Mouse (Mus musculus) spleen, adult 18-20 months (tissue): Measurements from ENCODE around the gene Gm12166.
A peak's percentile ranks its signal among the peaks of the same experiment; 100 is the strongest.

ENCODE experiments used
- DNase-seq, 2 experiments: peaks; one replicate each; pipeline ENCODE4 v3.0.0; 2022; ENCODE audit warnings: mixed read lengths in 2 of 2

Gm12166 gene

DNA sequence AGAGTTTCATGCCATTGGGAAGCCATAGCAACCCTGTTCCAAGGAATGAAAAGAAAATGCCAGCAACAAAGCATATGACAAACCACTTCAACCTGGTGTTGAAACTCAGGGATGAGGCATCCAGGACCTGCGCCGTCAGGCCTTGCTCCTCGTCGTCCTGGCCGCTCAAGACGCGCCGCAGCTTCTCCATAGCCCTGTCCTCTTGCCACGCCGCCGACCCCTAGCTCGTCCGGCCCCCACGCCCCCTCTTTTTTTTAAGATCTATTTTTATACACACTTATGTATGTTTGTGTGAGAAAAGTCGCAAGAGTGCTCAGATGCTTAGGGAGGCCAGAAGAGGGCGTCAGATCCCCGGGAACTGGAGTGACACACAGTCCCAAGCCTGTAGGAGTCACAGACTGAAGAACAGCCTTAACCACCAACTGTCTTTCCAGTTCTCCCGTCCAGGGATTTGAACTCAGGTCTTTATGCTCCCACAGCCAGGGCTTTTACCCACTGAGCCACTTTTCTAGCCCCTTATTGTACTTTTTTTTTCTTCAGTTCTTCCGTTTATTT lies at the start of gene Gm12166:
Gene Gm12166 (minus strand): TSS at position 217 of the 555 bp plus-strand sequence.
- DNase-seq = peak; percentile 53 to 73

DNA sequence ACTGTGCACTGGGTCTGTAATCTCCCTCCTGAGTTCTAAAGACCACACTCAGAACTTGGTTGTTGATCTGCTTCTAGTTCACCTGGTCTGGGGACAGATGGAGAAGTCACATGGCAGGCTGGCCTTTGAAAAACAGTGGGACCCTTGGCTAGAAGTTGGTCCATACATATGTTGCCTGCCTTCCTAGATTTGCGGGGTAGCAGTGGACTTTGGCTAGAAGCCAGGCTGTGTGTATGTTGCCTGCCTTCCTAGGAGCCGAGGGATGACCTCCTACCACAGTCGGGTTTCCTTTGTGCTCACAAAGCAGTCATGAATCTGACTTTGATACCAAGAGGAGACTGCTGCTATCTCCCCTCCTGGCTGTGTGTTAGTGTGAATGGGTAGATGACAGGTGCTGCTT lies 44.9 kb upstream of the Gm12166 start:
- no peak for DNase-seq

DNA sequence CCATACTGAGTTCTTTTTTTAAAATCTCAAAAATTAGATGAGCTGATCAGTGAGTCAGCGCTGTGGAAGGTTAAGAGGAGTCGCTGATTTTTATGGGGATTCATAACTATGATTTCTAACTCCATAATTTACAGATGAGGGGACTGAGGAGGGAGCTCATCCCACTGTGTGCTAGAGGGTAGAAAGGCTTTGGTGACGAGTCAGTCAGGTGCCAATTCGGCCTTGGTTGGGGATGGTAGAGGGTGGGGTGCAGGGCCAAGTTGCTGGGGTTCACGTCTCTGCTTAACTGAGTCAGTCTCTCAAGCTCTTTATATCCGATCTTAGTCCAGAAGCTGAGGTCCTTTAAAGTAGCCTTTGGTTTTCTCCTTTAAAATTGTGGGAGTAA lies 44.1 kb upstream of the Gm12166 start:
- no peak for DNase-seq

DNA sequence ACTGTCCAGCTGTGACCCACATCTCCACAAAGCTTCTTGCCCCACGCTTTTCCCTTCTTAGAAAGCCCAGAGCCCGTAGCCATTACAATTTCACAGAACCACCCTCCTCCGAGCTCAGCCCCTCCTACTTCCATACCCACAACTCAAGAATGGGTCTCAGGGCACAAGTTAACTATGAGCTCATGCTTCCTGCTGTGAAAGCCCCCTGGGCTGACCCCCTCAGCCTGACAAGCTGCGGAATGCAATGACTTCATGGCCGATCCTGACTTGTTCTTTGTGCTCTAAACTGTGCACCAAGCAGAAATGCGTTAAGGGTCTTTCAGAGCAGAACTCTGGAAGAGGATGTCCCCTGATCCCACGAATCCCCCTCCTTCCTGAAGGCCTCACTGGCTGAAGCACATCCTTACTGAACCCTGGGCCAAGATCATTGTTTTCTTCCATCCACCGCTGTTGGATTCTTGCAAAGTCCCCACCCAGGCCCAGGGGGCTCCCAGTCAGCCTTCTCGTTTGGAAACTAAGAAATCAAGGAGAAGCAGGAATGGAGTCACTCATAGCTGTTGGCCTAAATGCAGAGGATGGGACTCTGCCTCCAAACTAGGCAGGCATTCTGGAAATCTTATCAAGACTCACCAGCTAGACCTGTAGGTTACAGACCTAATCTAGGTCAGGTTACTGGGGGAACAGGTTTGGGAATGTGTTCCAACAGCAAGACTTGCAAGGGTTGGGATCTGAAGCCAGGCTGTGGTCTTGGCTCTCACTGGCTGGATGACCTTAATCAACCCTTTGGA lies 43.5 kb upstream of the Gm12166 start:
- DNase-seq = no peak

DNA sequence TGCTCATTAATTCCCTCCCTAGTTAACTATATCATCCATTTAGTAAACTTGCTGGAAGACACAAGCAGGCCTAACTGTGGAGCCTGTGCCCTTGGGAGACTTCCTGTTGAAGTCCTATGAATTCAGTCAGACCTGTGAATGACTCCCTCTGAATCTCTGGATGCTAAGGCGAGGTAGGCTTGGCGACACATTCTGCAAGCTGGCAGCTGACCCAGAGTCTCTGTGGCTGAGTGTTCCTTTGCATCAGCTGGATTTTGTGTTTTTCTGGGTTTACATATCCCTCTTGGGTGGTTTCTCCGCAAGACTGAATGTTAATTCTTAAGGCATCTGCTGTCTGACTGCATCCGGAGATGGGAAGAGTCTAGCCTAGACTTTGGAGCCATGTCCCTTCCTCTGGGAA lies 40.0 kb upstream of the Gm12166 start:
- no peak for DNase-seq

DNA sequence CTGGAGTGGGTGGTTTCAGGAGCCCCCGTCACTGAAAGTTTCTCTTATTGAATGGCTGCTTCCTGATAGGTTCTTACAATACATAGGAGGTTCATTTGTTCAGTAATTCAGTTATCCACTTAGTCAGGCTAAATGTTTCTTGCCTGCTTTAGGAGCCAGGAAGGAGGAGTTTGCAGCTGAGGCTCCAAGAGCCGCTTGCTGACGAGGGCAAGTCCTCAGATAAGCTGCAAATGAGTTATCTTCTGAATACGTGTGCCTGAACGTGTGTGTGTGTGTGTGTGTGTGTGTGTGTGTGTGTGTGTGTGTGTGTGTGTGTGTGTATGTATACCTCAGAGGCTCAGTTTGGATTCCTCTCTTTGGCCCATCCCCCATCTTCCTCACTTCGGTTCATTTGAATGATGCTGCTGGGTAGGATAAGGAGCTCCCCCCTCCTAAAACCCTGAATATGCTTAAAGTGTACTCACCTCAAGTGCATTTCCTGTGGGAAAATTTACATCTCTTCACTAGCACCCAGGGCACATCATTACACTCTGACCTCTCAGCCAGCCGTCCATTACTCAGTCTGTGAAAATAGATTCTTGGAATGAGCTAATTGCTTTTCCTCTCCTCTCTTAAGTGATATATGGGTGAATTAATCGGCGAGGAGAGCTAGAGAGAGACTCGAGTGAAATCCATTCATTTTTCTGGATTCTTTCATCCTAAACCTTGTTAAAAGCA lies 39.0 kb upstream of the Gm12166 start:
- no peak for DNase-seq

DNA sequence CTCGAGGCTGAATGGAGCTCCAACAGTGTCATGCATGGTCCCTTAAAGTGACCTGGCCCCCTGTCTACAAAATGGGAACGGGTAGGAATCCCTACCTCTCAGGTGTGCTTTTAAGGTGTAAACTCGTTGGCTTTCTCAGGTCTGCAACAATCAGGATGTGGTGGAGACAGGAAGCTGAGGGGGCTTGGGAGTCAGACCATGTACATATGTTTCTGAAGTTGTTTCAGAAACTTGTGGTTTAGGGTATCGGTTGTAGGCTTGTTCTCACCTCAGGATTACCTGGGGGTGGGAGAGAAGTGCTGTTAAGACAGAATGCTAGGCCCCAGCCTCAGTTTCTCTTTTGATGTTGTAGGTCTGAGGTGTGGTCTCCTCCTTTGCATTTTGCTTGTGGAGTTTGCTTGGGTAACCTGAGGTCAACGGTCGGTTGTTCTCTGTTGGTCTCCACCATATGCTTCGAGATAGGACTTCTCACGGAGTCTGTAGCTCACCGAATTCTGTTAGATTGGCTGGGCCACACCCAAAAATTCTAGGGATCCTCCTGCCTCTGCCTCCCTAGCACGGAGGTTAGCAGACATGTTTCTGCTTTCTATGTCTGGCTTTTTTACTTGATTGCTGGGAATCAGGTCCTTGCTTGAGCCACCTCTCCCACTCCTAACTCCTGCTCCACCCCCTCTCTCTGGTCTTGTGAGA lies 38.1 kb upstream of the Gm12166 start:
- DNase-seq = no peak

DNA sequence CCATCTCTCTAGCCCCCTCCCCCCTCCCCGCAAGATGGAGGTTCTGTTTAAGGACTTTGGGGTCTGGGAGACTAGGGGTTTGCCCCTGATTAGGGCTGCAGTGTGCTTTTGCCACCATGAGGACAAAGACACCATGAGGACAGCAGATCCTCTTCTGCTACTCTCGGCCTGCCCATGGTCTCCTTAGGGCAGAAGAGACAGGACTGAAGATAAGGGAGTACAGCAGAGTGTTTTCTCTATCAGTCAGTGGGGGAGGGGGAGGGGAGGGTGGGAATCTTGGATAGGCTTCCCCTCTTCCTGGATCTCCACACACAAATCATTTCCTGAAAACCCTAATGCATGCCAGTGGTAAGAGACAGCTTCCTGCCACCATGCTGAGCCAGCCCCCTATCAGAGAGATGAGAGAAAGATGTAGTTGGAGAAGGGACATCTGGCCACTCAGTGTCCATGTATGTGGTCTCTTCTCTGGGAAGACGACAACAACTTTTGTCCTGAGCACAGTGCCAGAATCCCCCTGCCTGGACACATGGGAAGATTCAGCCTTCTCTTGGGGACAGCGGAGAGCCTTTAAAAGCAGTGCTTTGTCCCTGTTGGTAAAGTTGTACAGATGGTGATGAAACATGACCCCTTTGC lies 37.1 kb upstream of the Gm12166 start:
- DNase-seq = no peak

DNA sequence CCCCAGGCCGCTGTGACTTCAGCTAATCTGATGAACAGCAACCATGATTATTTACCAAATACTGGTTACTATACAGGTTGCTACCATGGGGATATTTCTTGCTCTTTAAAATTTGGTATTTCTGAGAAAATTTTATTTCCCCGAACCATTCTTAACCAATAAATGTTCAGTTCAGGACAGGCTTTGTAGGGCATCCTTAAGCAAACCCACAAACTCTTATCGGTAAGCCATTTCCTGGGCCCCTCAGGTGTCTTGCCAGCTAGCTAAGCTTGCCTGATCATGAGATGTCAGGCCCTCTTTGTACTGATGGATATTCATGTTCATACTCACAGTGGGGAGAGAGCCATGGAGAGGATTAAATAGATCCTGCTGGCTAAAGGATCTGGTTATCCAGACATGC lies 34.3 kb upstream of the Gm12166 start:
- DNase-seq = no peak

DNA sequence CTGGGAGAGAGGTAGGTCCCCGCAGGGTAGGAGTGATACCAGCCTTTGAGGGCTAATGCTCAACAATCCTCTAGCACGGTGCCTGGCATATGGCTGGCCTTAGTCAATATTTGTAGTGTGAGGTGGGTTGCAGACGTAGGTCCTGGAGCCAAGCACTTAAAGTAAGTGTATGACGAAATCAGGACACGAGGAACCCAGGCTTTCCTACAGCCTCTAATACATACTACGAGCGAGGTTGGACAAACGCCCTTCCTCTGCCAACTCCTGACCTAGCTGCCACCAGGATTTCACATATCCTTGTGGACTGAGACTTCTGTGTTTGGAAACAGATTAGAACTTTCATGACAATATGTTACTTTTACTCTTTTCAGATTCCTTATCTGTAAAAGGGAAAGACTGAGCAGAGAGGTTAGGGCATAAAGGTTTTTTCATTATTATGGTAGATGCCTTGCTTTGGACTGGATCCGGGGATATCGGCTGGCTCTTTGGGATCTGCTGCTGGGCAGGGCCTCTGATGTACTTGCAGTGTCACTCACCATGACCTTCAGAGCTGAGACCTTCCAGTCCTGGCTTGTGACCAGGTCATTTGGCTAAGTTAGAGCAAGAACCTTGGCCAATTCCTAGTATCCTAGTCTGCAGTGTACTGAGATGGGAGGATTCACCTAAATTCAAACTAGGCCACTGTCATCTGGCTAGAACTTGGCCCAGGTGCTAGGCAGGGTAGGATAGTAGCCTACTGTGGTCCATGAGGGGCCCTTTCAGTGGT lies 33.5 kb upstream of the Gm12166 start:
- DNase-seq = no peak

DNA sequence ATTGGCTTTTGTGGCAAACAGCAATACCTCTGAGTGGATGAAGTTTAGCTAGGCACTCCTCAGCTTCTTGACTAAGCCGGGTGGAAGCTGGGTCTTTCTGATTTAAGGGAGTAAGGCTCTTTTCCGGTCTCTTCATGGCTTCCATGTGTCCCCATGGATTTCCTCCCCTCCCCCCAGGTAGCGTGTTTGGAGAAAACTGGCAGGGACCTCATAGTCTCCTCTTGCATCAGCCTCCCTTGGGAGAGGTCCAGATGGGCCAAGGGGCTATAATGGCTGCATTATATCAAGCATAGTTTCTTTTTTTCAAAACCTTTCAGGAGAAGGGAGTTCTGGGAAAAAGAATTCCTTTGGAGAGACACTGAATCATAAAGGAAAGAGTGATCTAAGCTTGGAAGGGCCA lies 32.4 kb upstream of the Gm12166 start:
- no peak for DNase-seq

DNA sequence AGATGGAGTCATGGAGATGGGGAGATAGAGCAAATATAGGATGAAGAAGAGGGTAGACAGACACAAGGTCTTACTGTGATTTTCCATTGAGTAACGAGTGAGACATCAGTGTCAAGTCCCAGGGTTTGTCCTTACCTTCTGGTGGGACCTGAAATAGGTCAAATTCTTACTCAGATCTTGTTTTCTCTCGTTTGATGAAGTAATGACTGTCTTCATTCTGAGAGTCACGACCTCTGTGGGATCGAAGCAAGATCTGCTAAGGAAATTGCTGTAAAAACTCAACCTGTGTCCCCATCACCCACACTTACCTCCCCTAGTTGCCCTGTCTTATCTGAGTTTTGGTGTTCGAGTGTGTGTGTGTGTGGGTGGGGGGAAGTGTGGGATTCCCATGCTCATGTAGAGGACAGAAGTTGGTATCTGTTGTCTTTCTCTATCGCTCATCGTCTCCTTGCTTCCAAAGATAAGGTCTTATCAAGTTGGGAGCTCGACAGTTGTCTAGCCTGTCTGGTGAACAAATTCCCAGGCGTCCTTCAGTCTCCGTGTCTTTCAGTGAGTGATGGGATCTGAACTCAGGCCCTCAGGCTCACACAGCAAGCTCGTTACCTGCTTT lies 31.8 kb upstream of the Gm12166 start:
- DNase-seq = no peak

DNA sequence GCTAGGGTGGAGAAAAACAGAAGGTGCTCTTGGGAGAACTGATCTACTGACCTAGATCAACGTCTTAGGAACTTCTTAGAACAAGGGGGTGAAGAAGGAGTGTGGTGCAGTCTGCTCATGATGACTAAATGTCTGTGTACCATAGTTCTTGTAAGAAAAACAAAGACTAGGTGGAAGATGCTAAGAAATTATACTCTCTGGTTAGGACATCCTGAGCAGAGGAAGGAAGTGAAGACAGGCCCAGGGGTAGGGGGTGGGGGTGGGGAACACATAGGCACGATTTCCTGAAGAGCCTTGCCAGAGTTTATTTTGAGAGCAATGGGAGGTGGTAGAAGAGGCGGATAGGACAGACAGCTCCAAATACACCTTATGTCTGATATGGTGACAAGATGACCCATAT lies 31.3 kb upstream of the Gm12166 start:
- DNase-seq = no peak

DNA sequence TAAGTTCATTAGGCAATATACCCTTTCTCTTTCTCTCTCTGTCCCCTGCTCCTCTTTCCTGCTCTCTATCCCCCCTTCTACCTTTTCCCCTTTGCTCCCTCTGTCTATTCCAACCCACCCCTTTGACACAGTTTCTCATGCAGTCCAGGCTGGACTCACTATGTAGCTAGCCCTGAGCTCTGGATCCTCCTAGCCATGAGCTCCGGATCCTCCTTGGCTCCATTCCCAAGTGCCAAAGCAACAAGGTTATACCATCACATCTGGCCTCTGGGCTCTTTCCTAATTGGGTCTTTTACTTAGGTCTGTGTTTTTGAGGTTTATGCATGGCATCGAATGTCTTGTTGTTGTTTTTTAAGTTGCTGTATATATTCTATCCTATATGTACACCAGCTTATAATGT lies 29.0 kb upstream of the Gm12166 start:
- DNase-seq = no peak

DNA sequence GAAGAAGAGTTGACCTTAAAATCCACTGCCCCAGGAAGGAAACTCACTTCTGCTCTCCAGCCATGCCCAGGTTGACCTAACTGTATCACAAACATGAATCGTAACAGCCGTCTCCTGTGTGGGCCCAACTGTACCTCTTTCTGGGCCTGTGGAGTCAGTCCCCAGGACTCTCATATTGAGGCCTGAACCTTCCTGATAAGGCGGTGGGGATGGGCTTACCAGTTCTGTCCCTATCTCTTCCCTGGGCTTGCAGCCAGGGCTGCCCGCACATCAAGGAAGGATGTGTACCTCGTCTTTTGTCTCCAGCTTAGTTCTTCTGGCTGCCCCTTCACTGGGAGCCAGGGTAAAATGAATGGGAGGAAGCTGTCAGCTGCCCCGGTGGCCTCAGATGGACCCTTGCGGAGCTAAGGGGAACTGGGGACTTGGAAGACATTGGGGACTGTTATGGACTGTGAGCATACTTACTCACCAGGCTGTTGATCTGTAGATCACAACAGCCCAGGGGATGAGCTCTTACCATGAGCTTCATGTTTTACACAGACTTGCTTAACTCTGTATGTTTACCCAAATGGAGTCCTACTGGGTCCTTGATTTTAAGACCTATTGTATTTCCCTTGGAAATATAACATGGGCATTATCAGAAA lies 25.7 kb upstream of the Gm12166 start:
- DNase-seq = no peak

DNA sequence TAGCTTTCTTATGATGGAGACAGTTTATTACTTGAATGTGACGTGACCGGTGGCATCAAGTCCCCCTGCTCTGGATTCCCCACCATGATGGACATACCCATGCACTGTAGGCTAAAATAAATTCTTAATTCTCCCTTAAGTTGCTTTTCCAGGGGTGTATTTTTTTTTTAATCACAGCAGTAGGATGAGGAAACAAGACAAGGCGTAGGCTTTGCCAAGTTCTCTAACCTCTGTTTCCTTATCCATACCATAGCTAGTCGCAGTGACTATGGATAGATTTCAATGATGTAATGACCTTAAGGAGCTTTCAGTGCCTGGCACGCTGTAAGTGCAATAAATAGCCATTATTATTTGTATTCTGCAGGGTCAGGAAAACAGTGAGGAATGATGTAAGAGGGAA lies 25.2 kb upstream of the Gm12166 start:
- no peak for DNase-seq

DNA sequence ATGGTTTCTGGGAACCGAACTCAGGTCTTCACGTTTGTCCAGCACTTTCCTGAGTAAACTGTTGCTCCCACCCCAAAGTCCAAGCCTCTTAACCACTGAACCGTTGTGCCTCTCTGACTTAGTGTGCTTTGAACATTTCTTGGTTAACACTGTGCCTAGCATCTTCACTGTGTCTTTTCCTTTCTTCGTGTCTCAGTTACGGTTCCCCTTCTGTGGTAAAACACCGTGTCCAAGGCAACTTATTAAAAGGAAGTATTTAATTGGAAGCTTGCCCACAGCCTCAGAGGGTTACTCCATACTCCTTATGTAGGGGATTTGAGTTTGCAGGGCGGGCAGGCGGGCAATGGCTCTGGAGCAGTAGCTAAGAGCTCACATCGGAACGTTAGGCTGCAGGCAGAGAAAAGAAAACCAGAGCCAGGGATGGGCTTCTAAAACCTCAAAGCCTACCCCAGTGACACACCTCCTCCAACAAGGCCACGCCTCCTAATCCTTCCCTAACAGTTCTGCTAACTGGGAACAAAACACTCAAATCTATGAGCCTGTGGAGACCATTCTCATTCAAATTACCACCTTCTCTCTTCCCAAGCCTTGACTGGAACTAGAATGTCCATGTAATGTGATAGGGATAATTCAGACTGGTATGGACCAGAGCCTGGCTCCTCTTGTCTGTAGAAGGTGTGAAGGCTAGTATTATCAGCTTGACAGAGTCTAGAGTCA lies 24.5 kb upstream of the Gm12166 start:
- DNase-seq = no peak

DNA sequence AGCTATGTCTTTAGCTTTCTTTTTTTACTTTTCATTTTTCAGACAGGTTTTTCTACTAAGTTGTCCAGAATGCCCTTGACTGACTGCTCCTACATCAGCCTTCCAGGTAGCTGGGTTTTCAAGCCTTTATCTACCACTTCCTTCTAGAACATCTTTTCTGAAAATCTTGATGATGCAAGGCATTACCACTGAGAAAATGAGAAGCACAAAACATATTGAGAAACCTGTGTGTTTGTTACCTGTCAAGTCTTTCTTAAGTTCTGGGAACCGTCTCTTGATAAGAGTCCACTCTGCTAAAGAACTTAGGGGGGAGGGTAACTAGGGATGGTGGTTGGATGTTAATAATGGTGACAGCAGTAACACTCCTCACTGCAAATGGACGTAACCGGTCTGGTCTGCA lies 23.4 kb upstream of the Gm12166 start:
- DNase-seq = no peak

DNA sequence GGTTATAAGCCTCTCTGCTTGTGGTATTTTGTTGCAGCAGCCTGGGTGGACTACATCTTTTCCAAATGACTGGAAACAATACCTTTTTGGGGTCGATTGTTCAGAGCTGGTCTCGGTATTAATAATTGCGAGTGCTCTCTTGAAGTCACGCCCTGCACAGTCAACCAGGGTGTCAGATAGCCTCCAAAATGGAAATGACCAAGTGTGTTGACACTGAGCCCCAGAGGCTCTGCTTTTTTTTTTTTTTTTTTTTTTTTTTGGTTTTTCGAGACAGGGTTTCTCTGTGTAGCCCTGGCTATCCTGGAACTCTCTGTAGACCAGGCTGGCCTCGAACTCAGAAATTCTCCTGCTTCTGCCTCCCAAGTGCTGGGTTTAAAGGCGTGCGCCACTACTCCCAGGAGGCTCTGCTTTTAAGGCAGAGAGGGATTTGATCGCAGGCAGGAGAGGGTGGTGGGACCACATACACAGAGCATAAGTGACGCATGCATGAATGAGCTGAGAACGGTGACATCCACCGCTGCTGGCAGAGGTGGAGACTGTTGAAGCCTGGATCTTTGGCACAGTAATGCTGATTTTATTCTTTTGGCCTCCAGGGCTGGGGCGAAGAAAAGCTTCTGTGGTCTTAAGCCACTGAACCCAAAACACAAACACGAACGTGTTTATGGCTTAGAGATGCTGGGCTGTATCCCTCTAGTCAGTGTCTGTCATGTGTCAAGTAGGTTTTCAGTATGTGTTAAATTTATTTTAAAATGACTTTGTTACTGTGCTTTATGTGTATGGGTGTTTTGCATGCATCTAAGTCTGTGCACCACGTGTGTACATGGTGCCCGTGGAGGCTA lies 21.9 kb upstream of the Gm12166 start:
- DNase-seq = no peak
